Mouse (Mus musculus) layer of hippocampus, postnatal 14 days (tissue): ENCODE data around the gene Zdhhc22. TPM values are rescaled to one million over a fixed set of nuclear protein-coding genes. Genes with fewer than 3 reads are reported as not detected.

Experiments used
- DNase-seq, 2 experiments: peaks; one replicate each; pipeline ENCODE4 v3.0.0; 2021 to 2022; ENCODE audit warnings: low spot score in 2 of 2, mixed read lengths in 1 of 2
- total RNA-seq, 2 experiments: library from RNA; stranded (reverse); gene quantifications; 2 replicates each; pipeline ENCODE4 v1.2.3; 2021

The Zdhhc22 gene
- total RNA-seq, 2 experiments from 2014 or later, result 9.3 to 22.9 TPM

DNA sequence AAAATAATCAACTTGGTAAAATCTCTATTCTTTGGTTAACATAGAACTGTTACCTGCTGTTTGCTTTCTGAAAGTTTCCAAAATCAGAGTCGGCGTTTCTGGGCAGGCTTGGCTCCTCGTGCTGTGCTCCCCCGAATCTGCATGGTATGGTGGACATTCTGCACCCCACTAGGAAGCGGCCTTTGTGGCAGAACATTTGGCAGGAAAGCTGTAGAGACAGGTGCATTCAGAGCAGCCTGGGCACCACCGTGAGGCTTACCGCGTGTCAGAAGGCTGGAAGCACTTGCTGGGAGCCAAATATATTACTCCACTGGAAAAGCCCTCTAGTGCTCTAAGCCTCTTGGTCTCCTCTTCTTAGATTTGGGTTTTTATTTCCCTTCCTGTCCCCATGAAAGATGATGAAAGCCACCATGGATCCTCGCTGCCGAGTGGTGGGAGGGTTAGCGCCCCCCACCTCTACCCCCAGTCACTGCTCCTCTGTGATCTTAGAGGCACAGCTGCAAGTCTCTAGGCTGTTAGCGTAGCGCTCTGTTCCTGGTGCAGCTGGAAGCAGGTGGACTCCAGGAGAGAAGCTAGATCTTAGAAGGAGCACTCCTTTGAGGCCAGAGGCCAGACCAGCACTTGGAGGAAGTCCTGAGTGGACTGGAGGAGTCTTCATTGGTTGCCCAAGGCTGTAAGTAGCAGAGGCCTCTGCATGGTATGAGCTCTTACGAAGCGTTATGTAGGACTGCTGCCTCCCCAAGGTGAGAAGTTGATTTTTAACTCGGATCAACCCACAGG is 25.8 kb downstream of the Zdhhc22 start:
- no peak for DNase-seq

DNA sequence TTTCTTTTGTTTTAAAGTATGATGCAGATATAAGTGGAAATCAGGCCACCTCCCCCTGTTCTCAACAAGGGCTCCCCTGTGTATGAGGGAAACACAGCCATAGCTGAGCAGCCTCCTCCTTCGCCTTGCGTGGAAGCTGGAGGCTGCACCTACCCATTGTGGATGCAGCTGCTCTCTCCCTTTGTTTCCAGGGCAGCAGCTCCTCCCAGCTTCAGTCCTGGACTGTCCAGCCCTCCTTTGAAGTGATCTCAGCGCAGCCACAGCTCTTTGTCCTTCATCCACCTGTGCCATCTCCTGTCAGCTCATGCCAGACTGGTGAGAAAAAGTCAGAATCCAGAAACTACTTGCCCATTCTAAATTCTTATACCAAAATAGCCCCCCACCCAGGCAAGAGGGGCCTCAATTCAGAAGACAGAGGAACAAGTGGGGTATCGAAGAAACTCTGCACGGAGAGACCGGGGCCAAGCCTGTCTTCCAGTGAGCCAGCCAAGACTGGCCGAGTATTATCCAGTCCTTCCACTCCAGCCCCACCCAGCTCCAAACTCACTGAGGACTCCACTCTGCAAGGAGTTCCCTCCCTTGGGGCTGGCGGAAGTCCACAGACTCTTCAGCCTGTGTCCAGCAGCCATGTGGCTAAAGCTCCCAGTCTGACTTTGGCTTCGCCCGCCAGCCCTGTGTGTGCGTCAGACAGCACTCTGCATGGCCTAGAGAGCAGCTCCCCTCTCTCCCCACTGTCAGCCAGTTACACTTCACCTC is 28.5 kb downstream of the Zdhhc22 start:
- no peak for DNase-seq

GRCm38 (mm10) chr12:86960791-86961335 is 29.4 kb downstream of the Zdhhc22 start:
- no peak for DNase-seq

DNA sequence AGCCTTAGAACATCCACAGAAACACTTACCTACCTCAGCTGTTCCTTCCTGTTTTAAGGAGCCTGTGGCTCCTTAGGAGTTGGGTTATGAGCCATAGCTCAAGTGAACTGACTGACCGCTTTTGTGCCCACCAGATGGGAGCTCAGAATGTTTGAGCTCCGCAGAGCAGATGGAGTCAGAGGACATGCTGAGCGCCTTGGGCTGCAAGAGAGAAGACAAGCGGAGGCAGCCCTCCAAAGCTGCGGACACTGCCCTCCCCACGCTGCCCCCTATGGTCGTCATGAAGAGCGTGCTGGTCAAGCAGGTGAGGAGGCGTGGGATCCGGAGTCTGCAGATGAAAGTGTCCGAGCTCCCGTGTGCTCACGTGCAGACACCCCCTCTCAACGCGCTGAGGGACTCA is 30.1 kb downstream of the Zdhhc22 start:
- no peak for DNase-seq

DNA sequence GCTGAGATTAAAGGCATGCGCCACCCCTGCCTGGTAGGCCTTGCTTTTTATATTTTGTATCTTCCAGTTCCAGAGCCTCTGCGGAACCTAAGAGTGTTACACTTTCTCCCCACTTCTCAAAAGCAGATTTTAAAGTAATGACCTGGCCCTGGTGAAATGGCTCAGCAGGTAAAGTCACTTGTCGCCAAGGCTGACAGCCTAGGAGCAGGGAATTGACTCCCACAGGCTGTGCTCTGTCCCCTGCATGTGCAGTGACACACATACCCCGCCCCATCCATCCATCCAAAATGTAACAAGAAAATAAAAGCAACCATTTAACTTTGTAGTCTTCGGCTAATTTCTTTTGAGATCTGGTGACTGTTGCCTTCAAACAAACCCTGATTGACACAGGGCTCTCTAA is 30.6 kb downstream of the Zdhhc22 start:
- DNase-seq, result no peak

GRCm38 (mm10) chr12:86958558-86958957 is 31.7 kb downstream of the Zdhhc22 start:
- no peak for DNase-seq

DNA sequence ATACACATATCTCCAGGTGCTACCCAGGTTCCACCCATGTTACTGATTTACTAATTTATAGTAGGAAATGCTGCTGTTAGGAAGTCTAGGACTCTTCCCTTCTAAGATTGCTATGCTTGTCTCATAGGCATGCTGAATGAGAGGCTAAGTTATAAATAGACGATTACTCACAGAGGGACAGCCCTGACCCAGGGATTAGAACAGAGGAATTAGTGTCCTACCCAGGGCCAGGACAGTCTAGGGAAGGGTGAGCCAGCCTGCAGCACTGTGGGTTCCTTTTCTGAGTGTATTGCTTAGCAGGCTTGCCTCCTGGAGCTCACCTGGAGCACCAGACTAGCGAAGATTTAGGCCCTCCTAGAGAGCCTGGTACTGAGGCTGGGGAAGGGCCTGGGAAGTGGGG is 34.3 kb downstream of the Zdhhc22 start:
- no peak for DNase-seq

DNA sequence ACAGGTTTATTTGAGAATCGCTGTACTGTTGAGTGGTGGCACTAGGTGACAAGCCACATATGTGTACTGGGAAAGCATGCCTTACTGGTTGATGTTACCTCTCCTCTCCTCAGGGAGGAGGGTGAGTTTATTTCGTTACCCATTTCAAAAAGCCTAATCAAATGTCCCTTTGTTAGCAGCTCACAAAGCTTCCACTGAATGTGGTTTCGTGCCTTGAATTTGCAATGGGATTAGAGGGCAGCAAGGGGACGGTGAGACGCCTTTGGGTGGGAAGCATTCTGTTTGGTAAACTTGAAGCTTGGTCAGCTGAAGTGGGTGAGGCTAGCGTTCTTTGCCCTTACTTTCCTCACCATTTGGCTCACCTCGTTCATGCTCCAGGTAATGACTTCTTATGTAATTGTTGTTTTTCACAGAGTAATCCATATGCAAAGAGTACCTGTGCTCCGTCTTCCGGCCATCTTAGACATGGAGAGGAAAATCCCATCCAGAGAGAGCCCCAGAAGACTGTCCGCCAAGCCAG is 37.8 kb downstream of the Zdhhc22 start:
- DNase-seq, result no peak

DNA sequence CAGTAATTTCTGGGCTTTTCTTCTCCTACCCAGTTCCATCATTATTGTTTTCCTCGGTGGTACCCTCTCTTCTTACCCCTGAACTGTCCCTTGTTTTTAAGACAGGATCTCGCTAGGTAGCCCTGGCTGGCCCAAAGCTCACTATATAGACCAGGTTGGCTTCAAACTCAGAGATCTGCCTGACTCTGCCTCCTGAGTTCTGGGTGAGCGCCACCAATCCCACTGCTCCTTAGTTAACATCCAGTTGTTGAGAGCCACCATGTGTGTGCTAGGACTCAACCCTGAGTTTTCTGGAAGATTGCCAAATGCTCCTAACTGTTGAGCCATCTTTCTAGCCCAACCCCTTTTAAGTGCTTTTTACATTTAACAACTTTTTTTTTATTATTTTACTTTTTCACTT is 39.3 kb downstream of the Zdhhc22 start:
- DNase-seq, result no peak

- DNase-seq, result no peak
Measured at GRCm38 (mm10) chr12:86950161-86950960, 39.9 kb downstream of the Zdhhc22 start.

GRCm38 (mm10) chr12:86949501-86949900 is 40.7 kb downstream of the Zdhhc22 start:
- DNase-seq, result no peak

- DNase-seq, result no peak
Measured at GRCm38 (mm10) chr12:86948627-86949026, 41.6 kb downstream of the Zdhhc22 start.

- DNase-seq, result peak; percentile 76 to 85
Measured at GRCm38 (mm10) chr12:86947681-86948401, 42.4 kb downstream of the Zdhhc22 start.

DNA sequence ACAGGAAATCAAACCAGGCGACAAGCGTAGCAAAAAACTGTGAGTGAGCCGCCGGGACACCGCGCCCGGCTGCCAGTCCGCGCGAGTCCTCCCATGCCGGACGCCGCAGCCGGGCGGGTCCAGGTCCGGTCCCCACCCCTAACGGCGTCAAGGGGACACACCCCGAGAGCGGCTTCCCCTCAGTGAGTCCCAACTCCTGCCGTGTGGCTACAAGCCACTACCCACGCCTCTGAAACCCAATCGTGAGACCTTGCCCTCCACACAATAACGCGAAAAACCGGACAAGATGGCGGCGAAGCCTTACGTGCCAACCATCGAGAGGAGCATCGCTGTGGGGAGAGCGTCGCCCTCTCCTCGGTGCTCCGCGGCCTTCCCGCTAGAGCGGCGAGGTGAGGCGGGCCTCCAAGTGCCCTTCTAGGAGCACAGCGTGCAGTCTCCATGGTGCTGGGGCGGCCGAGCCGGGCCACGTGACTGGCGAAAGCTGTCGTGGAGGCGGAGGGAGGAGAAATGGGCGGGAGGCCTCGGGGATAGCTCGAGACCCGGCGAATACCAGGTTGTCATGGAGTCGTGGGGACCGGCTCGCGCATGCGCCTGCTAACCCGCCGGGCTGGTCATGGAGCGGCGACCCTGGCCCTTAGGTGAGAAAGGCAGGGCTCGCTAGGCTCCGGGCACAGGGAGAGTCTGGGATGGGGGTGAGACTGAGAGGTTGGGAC is 43.2 kb downstream of the Zdhhc22 start, which contains the start of gene Cipc:
TSS of gene Cipc (plus strand) at position 182 of the 713 bp plus-strand sequence.
- DNase-seq, result peak; percentile 97 to 99

- no peak for DNase-seq
Measured at GRCm38 (mm10) chr12:86946301-86946781, 43.9 kb downstream of the Zdhhc22 start.

GRCm38 (mm10) chr12:86945126-86945525 is 45.1 kb downstream of the Zdhhc22 start:
- DNase-seq, result peak; percentile 57 to 91

DNA sequence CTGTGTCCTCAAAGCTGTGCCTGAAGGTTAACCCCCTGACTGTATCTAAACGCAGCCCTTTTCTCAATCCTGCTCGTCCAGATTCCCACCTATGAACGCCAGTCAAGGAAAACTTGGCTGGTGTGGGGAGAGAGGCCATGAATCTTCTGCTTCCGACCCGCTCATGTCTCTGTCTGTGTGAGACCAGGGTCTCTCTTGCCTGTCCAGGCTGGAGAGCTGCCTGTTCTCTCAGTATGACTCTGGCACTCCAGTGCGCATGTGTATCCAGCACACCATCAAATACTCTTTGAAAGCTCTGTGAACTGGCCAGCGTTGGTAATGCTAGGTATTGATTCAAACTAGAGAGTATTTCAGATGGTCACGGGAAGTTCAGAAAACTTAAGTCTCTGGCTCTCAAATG is 46.8 kb downstream of the Zdhhc22 start:
- no peak for DNase-seq

DNA sequence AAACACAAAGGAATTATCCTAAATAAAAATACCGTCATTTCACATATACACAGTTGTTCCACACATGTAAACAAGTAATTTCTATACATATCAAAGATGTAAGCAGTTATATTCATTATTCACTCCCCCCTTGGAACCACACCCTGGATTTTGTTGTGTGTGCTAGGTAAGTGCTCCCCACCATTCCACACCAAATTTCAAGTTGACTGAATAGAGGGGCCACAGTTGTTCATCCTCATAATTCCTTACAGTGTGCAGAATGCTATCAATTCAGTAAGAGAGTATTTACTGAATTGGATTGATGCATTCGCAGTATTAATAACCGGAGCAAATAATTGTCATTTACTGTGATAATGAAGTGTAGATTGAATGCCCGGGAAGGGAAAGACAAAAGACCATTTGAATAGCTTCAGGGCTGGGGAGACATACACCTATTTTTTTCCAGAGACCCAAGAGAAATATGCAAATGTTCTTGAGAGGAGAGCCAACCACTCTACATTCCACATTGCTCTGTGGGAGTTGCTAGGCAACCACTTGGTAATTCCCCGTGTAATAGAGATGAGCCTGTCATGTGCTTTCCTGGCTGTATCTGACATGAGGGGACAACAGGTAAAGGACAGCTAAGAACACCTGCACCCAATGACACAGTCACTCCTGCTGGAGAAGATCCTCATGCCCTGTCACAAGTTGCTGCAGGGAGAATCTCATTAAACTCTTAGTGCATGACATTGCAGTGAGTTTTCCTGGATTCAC is 48.3 kb downstream of the Zdhhc22 start:
- DNase-seq, result peak in 1 of 2 experiments; percentile 51

- DNase-seq, result peak in 1 of 2 experiments; percentile 33
Measured at GRCm38 (mm10) chr12:86941173-86941572, 49.1 kb downstream of the Zdhhc22 start.
